Mouse (Mus musculus) limb, embryonic 12.5 days (tissue): Measurements from ENCODE around the gene Supt5. TPM values are rescaled to one million over a fixed set of nuclear protein-coding genes. Genes with fewer than 3 reads are reported as not detected.

Experiments
- ATAC-seq: fragments of 200-750 bp; cut with Nextera tagmentation; 2 replicates; pipeline ENCODE4 v1.8.0; 2017; ENCODE audit warnings: low read depth, moderate TSS enrichment; ENCODE audit not compliant: insufficient number of reproducible peaks, insufficient read depth, low FRiP score, low TSS enrichment
- H3K27ac ChIP-seq: fragments of 300-500 bp; sonication (generic); 2 replicates; pipeline ENCODE4 v1.5.1; 2016; ENCODE audit warnings: mild to moderate bottlenecking, moderate library complexity
- H3K27me3 ChIP-seq: fragments of 300-500 bp; sonication (generic); 2 replicates; pipeline ENCODE4 v1.6.1; 2016; ENCODE audit warnings: mild to moderate bottlenecking, moderate library complexity
- H3K36me3 ChIP-seq: fragments of 300-500 bp; sonication (generic); 2 replicates; pipeline ENCODE4 v1.6.1; 2016; ENCODE audit warnings: mild to moderate bottlenecking, moderate library complexity
- H3K4me1 ChIP-seq: fragments of 300-500 bp; sonication (generic); replicated peaks from 2 replicates; pipeline ENCODE4 v1.6.1; 2016
- H3K4me2 ChIP-seq: fragments of 300-500 bp; sonication (generic); 2 replicates; pipeline ENCODE4 v1.6.1; 2016; ENCODE audit warnings: mild to moderate bottlenecking, moderate library complexity
- H3K4me3 ChIP-seq: fragments of 300-500 bp; sonication (generic); replicated peaks from 2 replicates; pipeline ENCODE4 v1.5.1; 2016; ENCODE audit warnings: mild to moderate bottlenecking
- H3K9ac ChIP-seq: fragments of 300-500 bp; sonication (generic); replicated peaks from 2 replicates; pipeline ENCODE4 v1.6.1; 2016; ENCODE audit warnings: mild to moderate bottlenecking, moderate library complexity
- H3K9me3 ChIP-seq: fragments of 300-500 bp; sonication (generic); 2 replicates; pipeline ENCODE4 v1.6.1; 2016; ENCODE audit warnings: mild to moderate bottlenecking, moderate library complexity
- WGBS: fragments of 180-500 bp; shearing (Covaris S2); methylation state at CpG from one replicate; pipeline ENCODE4 v1.1.7; 2016; 5-methylcytosine and 5-hydroxymethylcytosine counted together
- polyA plus RNA-seq: library from polyadenylated mRNA; unstranded; fragments of >200 nt; fragmentation: Nextera tagmentation; extraction: Ambion mirVana; gene quantifications from 2 replicates; pipeline ENCODE4 v1.2.1, GENCODE M21; 2016

Gene Supt5
- polyA plus RNA-seq, 1 experiment from 2014 or later, result 99.0 TPM

DNA sequence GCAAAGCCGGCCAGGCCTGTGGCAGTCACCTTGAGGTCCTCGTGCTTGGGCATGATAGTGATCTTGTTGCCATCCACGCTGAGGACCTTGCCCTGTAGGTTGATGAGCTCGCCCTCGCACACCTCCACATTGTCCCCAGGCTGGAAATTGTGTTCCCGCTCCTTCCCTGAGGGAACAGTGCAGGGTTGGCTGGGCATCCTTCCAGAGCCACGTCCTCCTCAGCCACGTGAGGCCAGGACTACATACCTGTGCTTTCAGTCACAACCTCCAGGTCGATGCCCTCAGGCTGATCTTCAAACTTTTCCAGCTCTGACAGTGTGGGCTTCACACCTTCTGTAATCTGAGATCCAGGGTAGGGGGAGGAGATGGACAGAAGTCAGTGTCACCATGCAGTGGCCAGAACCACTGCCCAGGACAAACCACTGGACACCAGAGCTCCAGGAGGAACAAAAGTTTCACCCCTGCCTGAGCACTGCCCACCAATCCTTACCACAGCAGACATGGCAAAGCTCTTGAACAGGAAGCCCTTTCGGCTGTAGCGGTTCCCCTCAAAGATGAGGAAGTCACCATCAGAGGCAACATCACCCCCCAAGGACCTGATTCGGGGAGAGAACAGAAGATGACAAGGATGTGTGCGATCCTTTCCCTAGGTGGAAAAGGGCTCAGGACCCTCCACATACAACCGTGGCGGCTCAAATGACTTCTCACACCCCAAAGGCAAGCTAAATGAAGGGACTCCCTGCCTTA lies 16.4 kb downstream of the Supt5 start:
- Histone ChIP-seq H3K27me3 (no peaks in the 10 kb centered on the region), H3K9ac (no peak overlapping the region), H3K4me3 (no peak overlapping the region), H3K36me3 (peaks cover 100% of the 10 kb centered on the region), H3K27ac (no peak overlapping the region), H3K4me2 (no peak overlapping the region), H3K9me3 (no peaks in the 10 kb centered on the region), H3K4me1 (no peaks in the 10 kb centered on the region)
- ATAC-seq, result no peak
- 93% methylated on average over 15 of the region's 15 CpGs for WGBS

GRCm38 (mm10) chr7:28318714-28319113 lies 19.8 kb downstream of the Supt5 start:
- no peak overlapping the region for H3K27ac ChIP-seq
- no peak for ATAC-seq
- H3K4me1 ChIP-seq, result no peaks in the 10 kb centered on the region
- WGBS, result 96% methylated on average over 17 of the region's 17 CpGs
- no peaks in the 10 kb centered on the region for H3K27me3 ChIP-seq
- H3K36me3 ChIP-seq, result peaks cover 99% of the 10 kb centered on the region
- no peaks in the 10 kb centered on the region for H3K9me3 ChIP-seq
- no peak overlapping the region for H3K4me3 ChIP-seq
- no peak overlapping the region for H3K9ac ChIP-seq
- H3K4me2 ChIP-seq, result no peak overlapping the region

DNA sequence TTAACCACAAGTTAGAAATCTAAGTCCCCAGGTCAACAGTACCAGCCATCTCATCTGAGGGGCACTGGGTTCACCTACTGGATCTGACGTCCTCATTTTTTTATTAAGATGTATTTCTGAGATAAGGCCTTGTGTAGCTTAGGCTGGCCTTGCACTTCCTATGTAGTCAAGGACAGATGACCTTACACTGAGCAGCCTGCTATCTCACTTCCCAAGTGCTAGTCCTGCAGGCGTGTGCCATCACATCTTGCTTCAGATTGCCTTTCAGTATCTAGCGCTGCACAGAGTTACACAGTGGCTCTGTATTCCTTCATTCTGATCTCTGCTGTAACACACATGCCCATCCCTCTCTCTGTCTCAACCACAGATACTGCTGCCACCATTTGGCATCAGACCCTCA lies 20.5 kb downstream of the Supt5 start:
- ATAC-seq, result no peak
- no peak overlapping the region for H3K27ac ChIP-seq
- no peaks in the 10 kb centered on the region for H3K27me3 ChIP-seq
- H3K36me3 ChIP-seq, result peaks cover 92% of the 10 kb centered on the region
- H3K9me3 ChIP-seq, result no peaks in the 10 kb centered on the region
- no peak overlapping the region for H3K9ac ChIP-seq
- no peaks in the 10 kb centered on the region for H3K4me1 ChIP-seq
- no peak overlapping the region for H3K4me3 ChIP-seq
- 91% methylated on average over 3 of the region's 3 CpGs for WGBS
- H3K4me2 ChIP-seq, result no peak overlapping the region

GRCm38 (mm10) chr7:28311926-28312543 lies 26.5 kb downstream of the Supt5 start, which contains the start of gene Timm50:
TSS of gene Timm50 (minus strand) at chr7:28312072.
- Histone ChIP-seq H3K36me3 (peaks cover 65% of the 10 kb centered on the region), H3K4me1 (peaks cover 14% of the 10 kb centered on the region), H3K4me2 (peak within 1 kb of the TSS; percentile 84), H3K4me3 (peak within 1 kb of the TSS; percentile 89), H3K9ac (peak within 1 kb of the TSS; percentile 92), H3K27me3 (no peaks in the 10 kb centered on the region), H3K27ac (peak within 1 kb of the TSS; percentile 66; the same call in 1 of the 2 replicates), H3K9me3 (no peaks in the 10 kb centered on the region)
- peak; percentile 95 for ATAC-seq
- under 1% methylated on average over 45 of the region's 45 CpGs for WGBS

- H3K36me3 ChIP-seq, result peaks cover 65% of the 10 kb centered on the region
- WGBS, result 8% methylated on average over 35 of the region's 35 CpGs
- no peaks in the 10 kb centered on the region for H3K27me3 ChIP-seq
- H3K4me1 ChIP-seq, result peaks cover 14% of the 10 kb centered on the region
- peak overlapping the region; percentile 84 for H3K4me2 ChIP-seq
- ATAC-seq, result peak; percentile 5; the same call in 1 of the 2 replicates
- peak overlapping the region; percentile 66; the same call in 1 of the 2 replicates for H3K27ac ChIP-seq
- H3K9ac ChIP-seq, result peak overlapping the region; percentile 92
- H3K9me3 ChIP-seq, result no peaks in the 10 kb centered on the region
- H3K4me3 ChIP-seq, result peak overlapping the region; percentile 89
These were observed 27.2 kb downstream of the Supt5 start for GRCm38 (mm10) chr7:28311151-28311925.

DNA sequence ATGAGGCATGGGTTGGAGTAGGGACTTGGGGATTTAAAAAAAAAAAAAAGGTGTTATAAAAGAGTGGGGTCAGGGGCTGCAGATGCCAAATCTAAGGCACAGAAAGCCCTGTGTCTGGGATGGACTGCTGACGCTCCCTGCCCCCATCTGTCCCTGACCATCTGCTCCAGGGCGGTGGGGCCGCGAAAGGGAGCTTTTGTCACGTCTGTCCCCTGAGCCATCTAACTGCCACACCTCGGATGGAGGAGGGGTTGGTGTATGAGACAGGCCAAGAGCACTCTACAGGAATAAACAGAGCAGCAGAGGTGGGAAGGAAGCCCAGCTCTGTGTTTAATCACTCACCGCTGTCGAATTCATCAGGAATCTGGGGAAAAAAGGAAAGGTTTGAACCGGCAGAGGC lies 28.8 kb downstream of the Supt5 start:
- no peak for ATAC-seq
- H3K4me2 ChIP-seq, result peak overlapping the region; percentile 84; the same call in 1 of the 2 replicates
- no peaks in the 10 kb centered on the region for H3K9me3 ChIP-seq
- no peaks in the 10 kb centered on the region for H3K27me3 ChIP-seq
- 39% methylated on average over 9 of the region's 9 CpGs for WGBS
- H3K9ac ChIP-seq, result no peak overlapping the region
- no peak overlapping the region for H3K27ac ChIP-seq
- 0 out of 2 replicates have a peak overlapping the region, but pooled peaks have one; percentile 0 for H3K4me3 ChIP-seq
- H3K36me3 ChIP-seq, result peaks cover 65% of the 10 kb centered on the region
- H3K4me1 ChIP-seq, result peaks cover 14% of the 10 kb centered on the region

DNA sequence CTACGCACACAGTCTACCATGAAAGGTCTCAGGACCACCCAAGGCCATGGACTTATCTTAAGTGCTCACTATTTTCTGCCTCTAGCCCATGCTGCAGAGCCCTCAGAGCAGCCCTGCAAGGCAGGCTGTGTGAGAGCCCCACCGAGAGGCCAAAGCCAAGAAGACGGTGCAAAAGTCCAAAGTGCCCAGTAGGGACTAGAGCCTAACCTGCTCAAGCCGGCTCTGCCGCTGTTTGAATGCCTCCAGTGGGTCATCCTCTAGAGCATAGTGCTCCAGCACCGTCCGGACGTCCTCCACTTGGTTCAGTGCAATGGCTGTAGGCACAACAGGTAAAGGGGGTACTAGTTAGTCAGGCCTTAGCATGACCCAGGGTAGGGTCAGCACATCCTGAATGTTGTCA lies 32.3 kb downstream of the Supt5 start:
- Histone ChIP-seq H3K9ac (no peak overlapping the region), H3K27ac (no peak overlapping the region), H3K4me1 (peaks cover 36% of the 10 kb centered on the region), H3K4me3 (no peak overlapping the region), H3K4me2 (no peak overlapping the region), H3K9me3 (no peaks in the 10 kb centered on the region), H3K27me3 (peaks cover 22% of the 10 kb centered on the region), H3K36me3 (peaks cover 58% of the 10 kb centered on the region)
- 90% methylated on average over 8 of the region's 8 CpGs for WGBS
- no peak for ATAC-seq

DNA sequence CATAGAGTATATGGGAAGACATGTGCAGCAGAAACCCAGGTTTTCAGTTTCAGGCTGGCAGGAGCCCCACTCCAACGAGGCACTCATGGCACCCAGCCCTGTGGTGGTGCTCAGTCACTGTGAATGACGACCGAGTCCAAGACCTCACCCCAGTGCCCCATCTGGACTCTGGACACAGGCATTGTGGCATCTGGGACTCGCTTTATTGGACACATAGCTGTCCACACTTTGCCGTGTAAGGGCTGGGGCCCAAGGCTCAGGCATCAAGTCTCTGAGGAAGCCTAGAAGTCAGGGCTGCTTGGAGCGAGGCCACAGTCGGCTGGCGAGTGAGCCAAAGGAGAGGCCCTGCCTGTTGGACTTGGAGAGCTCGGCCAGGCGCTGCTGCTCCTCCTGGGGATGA lies 32.9 kb downstream of the Supt5 start:
- no peak overlapping the region for H3K4me3 ChIP-seq
- 89% methylated on average over 10 of the region's 10 CpGs for WGBS
- no peak overlapping the region for H3K9ac ChIP-seq
- H3K36me3 ChIP-seq, result peaks cover 58% of the 10 kb centered on the region
- peaks cover 28% of the 10 kb centered on the region for H3K27me3 ChIP-seq
- H3K9me3 ChIP-seq, result no peaks in the 10 kb centered on the region
- no peak overlapping the region for H3K27ac ChIP-seq
- no peak for ATAC-seq
- peaks cover 34% of the 10 kb centered on the region for H3K4me1 ChIP-seq
- H3K4me2 ChIP-seq, result no peak overlapping the region

DNA sequence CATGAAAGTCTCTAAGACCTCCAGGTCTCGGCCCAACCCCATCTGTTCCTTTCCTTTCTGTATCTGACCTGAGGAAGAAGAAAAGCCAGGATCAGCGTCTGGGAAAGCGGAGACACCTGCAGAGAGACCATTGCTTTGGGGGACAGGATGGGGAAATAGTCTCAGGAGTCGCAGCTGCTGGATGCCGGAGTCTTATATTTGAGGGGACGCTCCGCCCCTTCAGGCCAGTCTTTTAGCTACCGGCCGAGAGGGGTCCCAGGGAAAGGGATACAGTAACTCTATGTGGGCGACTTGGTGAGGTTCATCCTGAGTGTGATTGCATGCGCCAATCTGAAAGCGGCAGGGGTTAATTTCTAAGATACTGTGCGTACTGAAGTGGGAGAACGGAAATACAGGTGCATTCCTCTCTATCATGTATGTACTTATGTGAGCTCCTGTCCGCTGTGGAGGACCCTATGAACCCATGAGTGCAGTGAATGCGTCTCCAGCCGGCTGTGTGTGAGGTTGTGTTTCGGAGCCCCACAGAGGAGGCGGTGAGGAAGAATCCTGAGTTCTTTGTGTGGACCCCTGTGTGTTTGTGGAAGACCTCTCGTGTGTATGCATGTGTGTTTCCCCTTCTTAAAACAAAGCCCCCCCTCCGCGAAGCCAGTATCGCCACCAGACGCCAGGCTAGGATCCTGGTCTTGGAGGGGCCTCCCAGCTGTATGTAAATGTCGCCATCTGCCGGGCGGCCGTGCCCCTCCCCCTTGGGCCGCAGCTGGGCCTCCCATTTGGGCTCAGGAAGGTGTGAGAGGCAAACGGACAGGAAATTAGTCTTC lies 36.7 kb downstream of the Supt5 start, which contains the start of gene Dll3:
Gene Dll3 (minus strand): TSS at position 623 of the 818 bp plus-strand sequence.
- Histone ChIP-seq H3K27ac (peak within 1 kb of the TSS; percentile 47; the same call in 1 of the 2 replicates), H3K9me3 (0 out of 2 replicates have a peak, but pooled peaks cover 3% of the 10 kb centered on the region), H3K4me1 (peaks cover 26% of the 10 kb centered on the region), H3K27me3 (peaks cover 66% of the 10 kb centered on the region), H3K4me3 (peak within 1 kb of the TSS; percentile 33), H3K4me2 (peak within 1 kb of the TSS; percentile 57), H3K36me3 (peaks cover 22% of the 10 kb centered on the region), H3K9ac (peak within 1 kb of the TSS; percentile 46)
- WGBS, result under 1% methylated on average over 30 of the region's 30 CpGs
- ATAC-seq, result peak; percentile 44; the same call in 1 of the 2 replicates

GRCm38 (mm10) chr7:28298837-28299625 lies 39.5 kb downstream of the Supt5 start:
- 23% methylated on average over 43 of the region's 43 CpGs for WGBS
- Histone ChIP-seq H3K9ac (peak overlapping the region; percentile 40; the same call in 1 of the 2 replicates), H3K36me3 (no peaks in the 10 kb centered on the region), H3K27me3 (peaks cover 94% of the 10 kb centered on the region), H3K9me3 (0 out of 2 replicates have a peak, but pooled peaks cover 3% of the 10 kb centered on the region), H3K4me1 (peaks cover 26% of the 10 kb centered on the region), H3K4me2 (peak overlapping the region; percentile 34; the same call in 1 of the 2 replicates), H3K27ac (no peak overlapping the region), H3K4me3 (peak overlapping the region; percentile 17; the same call in 1 of the 2 replicates)
- no peak for ATAC-seq
